ENCODE assay signal across 29 mouse cellular contexts in genomic region chr11:64089682-64090081, GRCm38 (mm10). TPM values are rescaled to one million over a fixed set of nuclear protein-coding genes. Genes with fewer than 3 reads are reported as not detected.
DNase-seq lines count a peak whose midpoint lies in the region; ATAC-seq and TF ChIP-seq lines count a peak whose summit lies in the region.
"Had no signal": no experiment of that assay in that cellular context is flagged by ENCODE, and none has a peak within 500 bp of the region (broad histone marks: within the 10 kb centered on the region; RNA-seq: fewer than 3 reads in every experiment).

No protein-coding gene starts in this region.

- H3K9ac ChIP-seq in ES-Bruce4 (ENCODE audit: low read depth, poor library complexity, severe bottlenecking) = no peak overlapping the region
- no peak overlapping the region for H3K9ac ChIP-seq in neural tube, embryonic 15.5 days (replicated peaks)
- H3K9ac ChIP-seq: embryonic facial prominence, embryonic 12.5 days; embryonic facial prominence, embryonic 15.5 days; forebrain, postnatal 0 days; heart, embryonic 12.5 days; heart, embryonic 15.5 days; hindbrain, embryonic 12.5 days; hindbrain, embryonic 15.5 days had no signal

- H3K79me2 ChIP-seq in myocyte (ENCODE audit: control insufficient read depth, insufficient read depth) = no peaks in the 10 kb centered on the region

- H3K9me3 ChIP-seq in ES-Bruce4 (replicated peaks; ENCODE audit: control insufficient read depth, insufficient read depth, low read length, poor library complexity, severe bottlenecking) = no peaks in the 10 kb centered on the region
- H3K9me3 ChIP-seq in neural tube, embryonic 15.5 days (replicated peaks) = no peaks in the 10 kb centered on the region
- H3K9me3 ChIP-seq: embryonic facial prominence, embryonic 12.5 days; embryonic facial prominence, embryonic 15.5 days; G1E; heart, embryonic 12.5 days; heart, embryonic 15.5 days; hindbrain, embryonic 12.5 days; hindbrain, embryonic 15.5 days had no signal

- H3K27me3 ChIP-seq in ES-Bruce4 (ENCODE audit: control insufficient read depth, insufficient read depth, low read length, poor library complexity, severe bottlenecking) (no peaks in the 10 kb centered on the region), myocyte (ENCODE audit: control insufficient read depth, insufficient read depth, insufficient read length) (no peaks in the 10 kb centered on the region)
- H3K27me3 ChIP-seq in neural tube, embryonic 15.5 days (replicated peaks) = no peaks in the 10 kb centered on the region
- H3K27me3 ChIP-seq: CH12.LX; embryonic facial prominence, embryonic 12.5 days; embryonic facial prominence, embryonic 15.5 days; heart, embryonic 15.5 days; hindbrain, embryonic 12.5 days; hindbrain, embryonic 15.5 days; Patski had no signal

- no peak overlapping the region for H3K4me3 ChIP-seq in ES-Bruce4 (ENCODE audit: low read depth, low read length)
- no peak overlapping the region for H3K4me3 ChIP-seq in myocyte
- H3K4me3 ChIP-seq in neural tube, embryonic 15.5 days (replicated peaks) = no peak overlapping the region
- H3K4me3 ChIP-seq: embryonic facial prominence, embryonic 12.5 days; embryonic facial prominence, embryonic 15.5 days; gastrocnemius, adult 2 months; heart, embryonic 12.5 days; heart, embryonic 15.5 days; hindbrain, embryonic 12.5 days; hindbrain, embryonic 15.5 days had no signal

- intact Hi-C loops in heart, postnatal 14 days (cut with DNase I) = no loop called here

- H3K36me3 ChIP-seq in ES-Bruce4 (ENCODE audit: control insufficient read depth, insufficient read depth, low read length, poor library complexity, severe bottlenecking) = no peaks in the 10 kb centered on the region
- no peaks in the 10 kb centered on the region for H3K36me3 ChIP-seq in myocyte (ENCODE audit: control insufficient read depth, insufficient read depth)
- H3K36me3 ChIP-seq in neural tube, embryonic 15.5 days = no peaks in the 10 kb centered on the region
- H3K36me3 ChIP-seq: embryonic facial prominence, embryonic 12.5 days; embryonic facial prominence, embryonic 15.5 days; heart, embryonic 12.5 days; heart, embryonic 15.5 days; hindbrain, embryonic 12.5 days; hindbrain, embryonic 15.5 days had no signal

- no peak overlapping the region for H3ac ChIP-seq in myocyte (ENCODE audit: control insufficient read depth, insufficient read length)

- no peak for TF ChIP-seq CTCF in ES-Bruce4 (IDR thresholded peaks at IDR 0.05; ENCODE audit: low read depth, low read length)

- H3K4me1 ChIP-seq in ES-Bruce4 (ENCODE audit: control insufficient read depth, insufficient read depth, low read length) = no peaks in the 10 kb centered on the region
- H3K4me1 ChIP-seq in neural tube, embryonic 15.5 days = no peaks in the 10 kb centered on the region
- H3K4me1 ChIP-seq: embryonic facial prominence, embryonic 12.5 days; embryonic facial prominence, embryonic 15.5 days; heart, embryonic 12.5 days; heart, embryonic 15.5 days; hindbrain, embryonic 12.5 days; hindbrain, embryonic 15.5 days had no signal

- ATAC-seq in neural tube, embryonic 15.5 days (ENCODE audit: low FRiP score) = no peak
- ATAC-seq: forebrain, embryonic 14.5 days; forebrain, postnatal 0 days; intestine, postnatal 0 days; Patski had no signal

- no peak overlapping the region for H3K27ac ChIP-seq in ES-Bruce4 (ENCODE audit: insufficient read depth, low read length)
- no peak overlapping the region for H3K27ac ChIP-seq in neural tube, embryonic 15.5 days (replicated peaks)
- H3K27ac ChIP-seq: embryonic facial prominence, embryonic 12.5 days; embryonic facial prominence, embryonic 15.5 days; gastrocnemius, adult 2 months; heart, embryonic 15.5 days; hindbrain, embryonic 12.5 days; hindbrain, embryonic 15.5 days had no signal

- peak; percentile 35 for DNase-seq in heart, adult 11 months
- DNase-seq in heart, postnatal 14 days = no peak
- peak; percentile 79 for DNase-seq in R1 (ENCODE audit: low read depth, low spot score)
- DNase-seq in retina, postnatal 1 day = no peak
- DNase-seq in kidney, adult 18-20 months = no peak
- DNase-seq: adrenal gland, adult 8-10 months; cerebellum, adult 11 months; cerebellum, adult 2 months; cerebellum, adult 9-11 months; cerebellum, postnatal 25 days; forebrain, postnatal 0 days; gastrocnemius, adult 2 months; gastrocnemius, postnatal 14 days; heart, adult 18-20 months; heart, postnatal 10 days had no signal

- H3K4me2 ChIP-seq in myocyte (ENCODE audit: low read depth) = no peak overlapping the region
- no peak overlapping the region for H3K4me2 ChIP-seq in neural tube, embryonic 15.5 days
- H3K4me2 ChIP-seq: embryonic facial prominence, embryonic 12.5 days; embryonic facial prominence, embryonic 15.5 days; heart, embryonic 12.5 days; heart, embryonic 15.5 days; hindbrain, embryonic 12.5 days; hindbrain, embryonic 15.5 days had no signal

- 27% methylated on average over 2 of the region's 2 CpGs for WGBS in neural tube, embryonic 15.5 days

- peak; percentile 80 for TF ChIP-seq EP300 in ES-Bruce4 (IDR thresholded peaks at IDR 0.05; ENCODE audit: insufficient read depth, low read depth, low read length)

- TF ChIP-seq POLR2A in ES-Bruce4 (IDR thresholded peaks at IDR 0.05; ENCODE audit: insufficient read depth, low read length) (no peak), myocyte (IDR thresholded peaks at IDR 0.05; ENCODE audit: insufficient read length, low read depth) (no peak)

TF ChIP-seq in myocyte, 11 proteins besides CTCF, POLR2A, EP300 and RAD21:
- TF ChIP-seq MYOG (IDR thresholded peaks at IDR 0.05; ENCODE audit: control insufficient read depth in 1 of 3, insufficient read depth in 1 of 3, insufficient read length in 2 of 3, low read depth in 2 of 3) (peak in 2 of 3 experiments; percentile 16 to 45), MYOD1 (IDR thresholded peaks at IDR 0.05; ENCODE audit: control insufficient read depth in 1 of 3, insufficient read length in 2 of 3, low read depth in 2 of 3) (peak in 2 of 3 experiments; percentile 34 to 73), POLR2AphosphoS2 (IDR thresholded peaks at IDR 0.05; ENCODE audit: insufficient read length, low read depth) (no peak)

RNA-seq across cellular contexts. Expression of gene Cox10, which starts 10.4 kb away (rescaled TPM):
- total RNA-seq in heart, postnatal 14 days (2021) = 10 to 100 TPM; 65.3 to 67.3 TPM
- polyA plus RNA-seq in ES-Bruce4 (2011; ENCODE audit: insufficient read depth, insufficient read length, low read depth, missing spikeins) (19.5 and 22.9 TPM in 2 replicates), myocyte (2012; fragmentation: generic; extraction: Trizol) (17.3 TPM)
- 24.0 and 30.2 TPM in 2 replicates for polyA plus RNA-seq in neural tube, embryonic 15.5 days (2015; fragmentation: Nextera tagmentation; extraction: Ambion mirVana)

Comparison
In these comparisons a context has a peak if more than half of its experiments do, and no peak if none do; other contexts are left out.
1. DNase-seq: peak in heart, adult 11 months (single experiment) and R1 (single experiment); none in heart, postnatal 14 days (0 of 2), retina, postnatal 1 day (single experiment) and kidney, adult 18-20 months (single experiment).